Mouse (Mus musculus): ENCODE data around the gene Prr18. TPM values are rescaled to one million over a fixed set of nuclear protein-coding genes. Genes with fewer than 3 reads are reported as not detected.
A peak's percentile ranks its signal among the peaks of the same experiment; 100 is the strongest.
"Not testable (repeated sequence)": the region's sequence is repeated elsewhere in the genome, so short reads cannot be mapped to it uniquely, and the experiment has no call there.

The Prr18 gene
- 0.90 and 1.3 TPM in 2 replicates for polyA plus RNA-seq (2014; fragmentation: Nextera tagmentation; extraction: Ambion mirVana)

- H3K4me1 ChIP-seq (ENCODE audit: control insufficient read depth, insufficient read depth, low read length); DNase-seq (ENCODE audit: low spot score, missing footprints); H3K27ac ChIP-seq (ENCODE audit: low read depth, low read length); H3K9ac ChIP-seq (ENCODE audit: low read length); H3K9me3 ChIP-seq (ENCODE audit: control insufficient read depth, low read length); H3K36me3 ChIP-seq (ENCODE audit: control insufficient read depth, insufficient read depth, low read length); H3K4me3 ChIP-seq (ENCODE audit: low read depth, low read length); H3K4me2 ChIP-seq; ATAC-seq (ENCODE audit: low FRiP score): not testable (repeated sequence)
- no CpG with 5 or more reads among the region's 5 CpGs for WGBS
- H3K27me3 ChIP-seq (ENCODE audit: control insufficient read depth, insufficient read depth, low read length), result peaks cover 33% of the 10 kb centered on the region
These were observed at the start of gene Prr18 for GRCm38 (mm10) chr17:8337159-8337558. Gene Prr18, plus strand, starts transcription at chr17:8337459.

GRCm38 (mm10) chr17:8289993-8290679, 47.1 kb upstream of the Prr18 start:
- Histone ChIP-seq H3K27me3 (ENCODE audit: control insufficient read depth, insufficient read depth, low read length) (peaks cover under 1% of the 10 kb centered on the region; the same call in 1 of the 2 replicates), H3K9me3 (ENCODE audit: control insufficient read depth, low read length) (no peaks in the 10 kb centered on the region), H3K27ac (ENCODE audit: low read depth, low read length) (no peak overlapping the region), H3K4me1 (ENCODE audit: control insufficient read depth, insufficient read depth, low read length) (no peaks in the 10 kb centered on the region), H3K4me3 (ENCODE audit: low read depth, low read length) (no peak overlapping the region), H3K4me2 (no peak overlapping the region), H3K9ac (ENCODE audit: low read length) (no peak overlapping the region), H3K36me3 (ENCODE audit: control insufficient read depth, insufficient read depth, low read length) (no peaks in the 10 kb centered on the region)
- 93% methylated on average over 3 of the region's 3 CpGs for WGBS
- ATAC-seq (ENCODE audit: low FRiP score) (no peak), DNase-seq (ENCODE audit: low spot score, missing footprints) (no peak)

GRCm38 (mm10) chr17:8290736-8291135, 46.5 kb upstream of the Prr18 start:
- no peak overlapping the region for H3K27ac ChIP-seq (ENCODE audit: low read depth, low read length)
- DNase-seq (ENCODE audit: low spot score, missing footprints) (no peak), ATAC-seq (ENCODE audit: low FRiP score) (no peak)
- no peaks in the 10 kb centered on the region for H3K4me1 ChIP-seq (ENCODE audit: control insufficient read depth, insufficient read depth, low read length)
- H3K9me3 ChIP-seq (ENCODE audit: control insufficient read depth, low read length), result no peaks in the 10 kb centered on the region
- no peak overlapping the region for H3K9ac ChIP-seq (ENCODE audit: low read length)
- no peak overlapping the region for H3K4me3 ChIP-seq (ENCODE audit: low read depth, low read length)
- no peaks in the 10 kb centered on the region for H3K36me3 ChIP-seq (ENCODE audit: control insufficient read depth, insufficient read depth, low read length)
- H3K4me2 ChIP-seq, result no peak overlapping the region
- H3K27me3 ChIP-seq (ENCODE audit: control insufficient read depth, insufficient read depth, low read length), result no peaks in the 10 kb centered on the region

- H3K9ac ChIP-seq (ENCODE audit: low read length), result no peak overlapping the region
- no peak for ATAC-seq (ENCODE audit: low FRiP score)
- no peaks in the 10 kb centered on the region for H3K9me3 ChIP-seq (ENCODE audit: control insufficient read depth, low read length)
- no peak for DNase-seq (ENCODE audit: low spot score, missing footprints)
- H3K4me3 ChIP-seq (ENCODE audit: low read depth, low read length), result no peak overlapping the region
- no peaks in the 10 kb centered on the region for H3K4me1 ChIP-seq (ENCODE audit: control insufficient read depth, insufficient read depth, low read length)
- H3K4me2 ChIP-seq, result no peak overlapping the region
- H3K27ac ChIP-seq (ENCODE audit: low read depth, low read length), result no peak overlapping the region
- H3K36me3 ChIP-seq (ENCODE audit: control insufficient read depth, insufficient read depth, low read length), result no peaks in the 10 kb centered on the region
- no peaks in the 10 kb centered on the region for H3K27me3 ChIP-seq (ENCODE audit: control insufficient read depth, insufficient read depth, low read length)
These were observed 41.4 kb upstream of the Prr18 start for GRCm38 (mm10) chr17:8295825-8296224.

GRCm38 (mm10) chr17:8296313-8296844, 40.9 kb upstream of the Prr18 start:
- H3K36me3 ChIP-seq (ENCODE audit: control insufficient read depth, insufficient read depth, low read length), result no peaks in the 10 kb centered on the region
- no peaks in the 10 kb centered on the region for H3K9me3 ChIP-seq (ENCODE audit: control insufficient read depth, low read length)
- WGBS, result 85% methylated on average over 9 of the region's 9 CpGs
- no peaks in the 10 kb centered on the region for H3K27me3 ChIP-seq (ENCODE audit: control insufficient read depth, insufficient read depth, low read length)
- no peak overlapping the region for H3K4me2 ChIP-seq
- DNase-seq (ENCODE audit: low spot score, missing footprints), result peak; percentile 12
- H3K9ac ChIP-seq (ENCODE audit: low read length), result no peak overlapping the region
- no peak overlapping the region for H3K27ac ChIP-seq (ENCODE audit: low read depth, low read length)
- H3K4me1 ChIP-seq (ENCODE audit: control insufficient read depth, insufficient read depth, low read length), result no peaks in the 10 kb centered on the region
- no peak for ATAC-seq (ENCODE audit: low FRiP score)
- no peak overlapping the region for H3K4me3 ChIP-seq (ENCODE audit: low read depth, low read length)

GRCm38 (mm10) chr17:8297746-8298145, 39.5 kb upstream of the Prr18 start:
- 82% methylated on average over 5 of the region's 5 CpGs for WGBS
- Histone ChIP-seq H3K4me1 (ENCODE audit: control insufficient read depth, insufficient read depth, low read length) (no peaks in the 10 kb centered on the region), H3K27ac (ENCODE audit: low read depth, low read length) (no peak overlapping the region), H3K4me2 (no peak overlapping the region), H3K9me3 (ENCODE audit: control insufficient read depth, low read length) (no peaks in the 10 kb centered on the region), H3K9ac (ENCODE audit: low read length) (no peak overlapping the region), H3K36me3 (ENCODE audit: control insufficient read depth, insufficient read depth, low read length) (no peaks in the 10 kb centered on the region), H3K4me3 (ENCODE audit: low read depth, low read length) (no peak overlapping the region), H3K27me3 (ENCODE audit: control insufficient read depth, insufficient read depth, low read length) (no peaks in the 10 kb centered on the region)
- DNase-seq (ENCODE audit: low spot score, missing footprints), result no peak
- no peak for ATAC-seq (ENCODE audit: low FRiP score)

GRCm38 (mm10) chr17:8298281-8298680, 39.0 kb upstream of the Prr18 start:
- H3K27ac ChIP-seq (ENCODE audit: low read depth, low read length), result no peak overlapping the region
- no peaks in the 10 kb centered on the region for H3K4me1 ChIP-seq (ENCODE audit: control insufficient read depth, insufficient read depth, low read length)
- H3K36me3 ChIP-seq (ENCODE audit: control insufficient read depth, insufficient read depth, low read length), result no peaks in the 10 kb centered on the region
- no peak overlapping the region for H3K4me2 ChIP-seq
- H3K27me3 ChIP-seq (ENCODE audit: control insufficient read depth, insufficient read depth, low read length), result no peaks in the 10 kb centered on the region
- DNase-seq (ENCODE audit: low spot score, missing footprints), result no peak
- no peaks in the 10 kb centered on the region for H3K9me3 ChIP-seq (ENCODE audit: control insufficient read depth, low read length)
- no peak overlapping the region for H3K4me3 ChIP-seq (ENCODE audit: low read depth, low read length)
- whole genome bisulfite sequencing, result 86% methylated on average over 2 of the region's 2 CpGs
- no peak overlapping the region for H3K9ac ChIP-seq (ENCODE audit: low read length)
- ATAC-seq (ENCODE audit: low FRiP score), result no peak

GRCm38 (mm10) chr17:8299524-8299923, 37.7 kb upstream of the Prr18 start:
- no peaks in the 10 kb centered on the region for H3K4me1 ChIP-seq (ENCODE audit: control insufficient read depth, insufficient read depth, low read length)
- no peak for DNase-seq (ENCODE audit: low spot score, missing footprints)
- H3K9me3 ChIP-seq (ENCODE audit: control insufficient read depth, low read length), result no peaks in the 10 kb centered on the region
- no peaks in the 10 kb centered on the region for H3K36me3 ChIP-seq (ENCODE audit: control insufficient read depth, insufficient read depth, low read length)
- H3K9ac ChIP-seq (ENCODE audit: low read length), result no peak overlapping the region
- no peak overlapping the region for H3K4me2 ChIP-seq
- no peak overlapping the region for H3K4me3 ChIP-seq (ENCODE audit: low read depth, low read length)
- ATAC-seq (ENCODE audit: low FRiP score), result no peak
- H3K27ac ChIP-seq (ENCODE audit: low read depth, low read length), result no peak overlapping the region
- no peaks in the 10 kb centered on the region for H3K27me3 ChIP-seq (ENCODE audit: control insufficient read depth, insufficient read depth, low read length)

- H3K4me2 ChIP-seq, result no peak overlapping the region
- H3K27me3 ChIP-seq (ENCODE audit: control insufficient read depth, insufficient read depth, low read length), result no peaks in the 10 kb centered on the region
- ATAC-seq (ENCODE audit: low FRiP score) (no peak), DNase-seq (ENCODE audit: low spot score, missing footprints) (no peak)
- H3K4me1 ChIP-seq (ENCODE audit: control insufficient read depth, insufficient read depth, low read length), result no peaks in the 10 kb centered on the region
- H3K36me3 ChIP-seq (ENCODE audit: control insufficient read depth, insufficient read depth, low read length), result no peaks in the 10 kb centered on the region
- WGBS, result 77% methylated on average over 4 of the region's 4 CpGs
- H3K27ac ChIP-seq (ENCODE audit: low read depth, low read length), result no peak overlapping the region
- no peak overlapping the region for H3K4me3 ChIP-seq (ENCODE audit: low read depth, low read length)
- H3K9me3 ChIP-seq (ENCODE audit: control insufficient read depth, low read length), result no peaks in the 10 kb centered on the region
- H3K9ac ChIP-seq (ENCODE audit: low read length), result no peak overlapping the region
These were observed 35.7 kb upstream of the Prr18 start for GRCm38 (mm10) chr17:8301515-8301914.
